Mouse (Mus musculus) C2C12 (cell line): ENCODE measurements around the gene Speer4c.
"Not testable (repeated sequence)": the region's sequence is repeated elsewhere in the genome, so short reads cannot be mapped to it uniquely, and the experiment has no call there.

Experiments
- CEBPB ChIP-seq: IDR thresholded peaks from one replicate; pipeline ENCODE4 v1.6.1; 2011; ENCODE audit warnings: low read depth, mild to moderate bottlenecking, control low read depth, moderate library complexity
- CTCF ChIP-seq: IDR thresholded peaks from one replicate; pipeline ENCODE4 v1.5.1; 2011; ENCODE audit not compliant: control insufficient read depth, insufficient read depth, insufficient read length
- MAX ChIP-seq: IDR thresholded peaks from one replicate; pipeline ENCODE4 v1.6.1; 2011; ENCODE audit warnings: mild to moderate bottlenecking, control low read depth
- MYOD1 ChIP-seq: IDR thresholded peaks from one replicate; pipeline ENCODE4 v1.6.1; 2011; ENCODE audit warnings: low read depth; ENCODE audit not compliant: control insufficient read depth, insufficient read length
- MYOG ChIP-seq: IDR thresholded peaks from one replicate; pipeline ENCODE4 v1.6.1; 2011; ENCODE audit not compliant: control insufficient read depth, insufficient read length; ENCODE audit errors: extremely low read depth
- USF1 ChIP-seq: IDR thresholded peaks from one replicate; pipeline ENCODE4 v1.6.1; 2011; ENCODE audit warnings: low read depth, mild to moderate bottlenecking, control low read depth, moderate library complexity

- not testable (repeated sequence) for TF ChIP-seq CTCF, CEBPB, MYOG, USF1, MYOD1, MAX
These were observed 22.2 kb downstream of the Speer4c start for GRCm38 (mm10) chr5:15691849-15692248.
